Mouse (Mus musculus) hindbrain, postnatal 0 days (tissue): Measurements from ENCODE around the gene Arhgap35. TPM values are rescaled to one million over a fixed set of nuclear protein-coding genes. Genes with fewer than 3 reads are reported as not detected.

Experiments
- ATAC-seq: fragments of 200-750 bp; cut with Nextera tagmentation; 2 replicates; pipeline ENCODE4 v1.8.0; 2017; ENCODE audit warnings: mild to moderate bottlenecking, moderate TSS enrichment, moderate library complexity
- DNase-seq: peaks from one replicate; pipeline ENCODE4 v3.0.0-alpha.2; 2015; ENCODE audit warnings: low spot score
- H3K27ac ChIP-seq: fragments of 300-500 bp; sonication (generic); 2 replicates; pipeline ENCODE4 v1.5.1; 2014; ENCODE audit warnings: mild to moderate bottlenecking
- H3K27me3 ChIP-seq: fragments of 300-500 bp; sonication (generic); 2 replicates; pipeline ENCODE4 v1.6.1; 2014; ENCODE audit warnings: low read length, mixed read lengths; ENCODE audit not compliant: insufficient read depth
- H3K36me3 ChIP-seq: fragments of 300-500 bp; sonication (generic); 2 replicates; pipeline ENCODE4 v1.6.1; 2014; ENCODE audit warnings: low read length, mixed read lengths; ENCODE audit not compliant: insufficient read depth
- H3K4me1 ChIP-seq: fragments of 300-500 bp; sonication (generic); 2 replicates; pipeline ENCODE4 v1.6.1; 2014; ENCODE audit warnings: antibody characterized with exemption, low read length, mixed read lengths; ENCODE audit not compliant: insufficient read depth
- H3K4me2 ChIP-seq: fragments of 300-500 bp; sonication (generic); 2 replicates; pipeline ENCODE4 v1.6.1; 2014; ENCODE audit warnings: low read depth, mild to moderate bottlenecking, low read length, moderate library complexity, mixed read lengths
- H3K4me3 ChIP-seq: fragments of 300-500 bp; sonication (generic); 2 replicates; pipeline ENCODE4 v1.5.1; 2014; ENCODE audit warnings: low read length
- H3K9ac ChIP-seq: fragments of 300-500 bp; sonication (generic); replicated peaks from 2 replicates; pipeline ENCODE4 v1.6.1; 2014; ENCODE audit warnings: mild to moderate bottlenecking, low read length, moderate library complexity, mixed read lengths
- H3K9me3 ChIP-seq: fragments of 300-500 bp; sonication (generic); 2 replicates; pipeline ENCODE4 v1.6.1; 2016; ENCODE audit warnings: low read length, mixed read lengths
- CTCF ChIP-seq: IDR thresholded peaks from 2 replicates; pipeline ENCODE4 v1.5.1; 2016; ENCODE audit warnings: antibody characterized with exemption, control low read depth, low read depth
- WGBS: fragments of 180-500 bp; shearing (Covaris S2); extraction: QIAGEN DNeasy Blood & Tissue Kit; methylation state at CpG from one replicate; pipeline ENCODE4 v1.1.7; 2014; 5-methylcytosine and 5-hydroxymethylcytosine counted together
- polyA plus RNA-seq: library from polyadenylated mRNA; unstranded; fragments of >200 nt; fragmentation: Nextera tagmentation; extraction: Ambion mirVana; gene quantifications from 2 replicates; pipeline ENCODE4 v1.2.1, GENCODE M21; 2015
- total RNA-seq: library from RNA; depleted of rRNA; stranded (reverse); fragments of >200 nt; gene quantifications from 2 replicates; pipeline ENCODE4 v1.2.3, GENCODE M21; 2014

Arhgap35 gene
- total and polyA plus RNA-seq, 2 experiments from 2014 or later = 24.8 to 131 TPM

DNA sequence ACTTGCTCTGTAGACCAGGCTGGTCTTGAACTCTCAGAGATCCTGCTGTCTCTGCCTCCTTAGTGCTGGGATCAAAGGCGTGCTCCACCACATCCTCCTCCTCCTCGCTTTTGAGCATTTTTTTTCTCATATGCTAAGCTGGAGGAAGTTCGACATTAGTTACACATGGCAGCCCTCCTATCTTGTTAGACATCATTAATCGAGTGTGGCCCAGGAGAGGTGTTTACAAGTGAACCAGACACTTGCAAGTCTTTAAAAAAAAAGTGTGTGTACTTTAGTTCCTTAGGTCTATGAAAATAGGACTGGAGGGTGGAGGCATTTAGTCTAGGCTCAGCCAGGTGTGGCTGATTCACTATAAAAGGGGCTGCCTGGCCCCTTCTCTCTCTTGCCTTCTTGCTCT lies 16.2 kb upstream of the Arhgap35 start:
- no peak for TF ChIP-seq CTCF
- H3K9ac ChIP-seq = no peak overlapping the region
- H3K27me3 ChIP-seq = no peaks in the 10 kb centered on the region
- no peaks in the 10 kb centered on the region for H3K9me3 ChIP-seq
- no peak overlapping the region for H3K4me3 ChIP-seq
- H3K36me3 ChIP-seq = no peaks in the 10 kb centered on the region
- H3K27ac ChIP-seq = no peak overlapping the region
- 70% methylated on average over 4 of the region's 4 CpGs for WGBS
- no peak overlapping the region for H3K4me2 ChIP-seq
- H3K4me1 ChIP-seq = no peaks in the 10 kb centered on the region
- ATAC-seq = no peak
- no peak for DNase-seq

- TF ChIP-seq CTCF = peak; percentile 95
- WGBS = 15% methylated on average over 10 of the region's 10 CpGs
- DNase-seq (peak; percentile 83), ATAC-seq (peak; percentile 36)
- Histone ChIP-seq H3K4me1 (no peaks in the 10 kb centered on the region), H3K9ac (no peak overlapping the region), H3K36me3 (no peaks in the 10 kb centered on the region), H3K4me2 (no peak overlapping the region), H3K27ac (no peak overlapping the region), H3K9me3 (no peaks in the 10 kb centered on the region), H3K4me3 (no peak overlapping the region), H3K27me3 (no peaks in the 10 kb centered on the region)
Measured at GRCm38 (mm10) chr7:16629598-16630296, 15.0 kb upstream of the Arhgap35 start.

DNA sequence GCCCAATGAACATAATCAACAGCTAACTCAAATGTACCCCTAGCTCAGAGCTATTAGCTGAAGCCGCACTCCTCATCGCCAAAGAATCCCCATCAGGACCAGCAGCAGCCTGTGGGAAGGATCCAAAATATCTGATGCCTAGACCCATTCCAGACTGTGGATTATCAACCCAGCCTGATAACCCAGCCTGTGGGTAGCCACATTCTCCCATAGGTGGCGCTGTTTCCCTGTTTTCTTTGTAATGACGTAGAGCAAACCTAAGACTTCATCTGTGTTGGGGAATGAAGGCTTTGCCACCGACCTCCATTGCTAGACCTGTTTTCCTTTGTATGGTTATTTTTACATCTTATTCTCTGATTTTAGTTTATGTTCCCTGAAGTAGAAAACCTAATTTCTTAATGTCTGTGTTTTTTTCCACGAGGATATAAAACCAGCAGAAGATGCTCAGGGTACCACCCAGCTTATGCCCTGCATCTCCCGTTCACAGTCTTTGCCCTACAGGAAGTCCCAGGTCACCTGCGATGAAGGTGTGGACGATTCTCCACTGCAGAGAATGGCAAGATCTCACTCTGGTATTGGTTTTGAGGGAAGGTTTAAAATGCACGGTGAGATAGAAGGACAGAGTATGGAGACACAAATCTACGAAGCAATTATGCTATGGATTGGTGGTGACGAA lies 13.4 kb upstream of the Arhgap35 start:
- Histone ChIP-seq H3K4me1 (no peaks in the 10 kb centered on the region), H3K36me3 (no peaks in the 10 kb centered on the region), H3K4me3 (no peak overlapping the region), H3K4me2 (peak overlapping the region; percentile 21; the same call in 1 of the 2 replicates), H3K9me3 (no peaks in the 10 kb centered on the region), H3K9ac (no peak overlapping the region), H3K27ac (no peak overlapping the region), H3K27me3 (no peaks in the 10 kb centered on the region)
- 32% methylated on average over 12 of the region's 12 CpGs for WGBS
- TF ChIP-seq CTCF = peak; percentile 97
- DNase-seq (peak; percentile 95), ATAC-seq (peak; percentile 93)

DNA sequence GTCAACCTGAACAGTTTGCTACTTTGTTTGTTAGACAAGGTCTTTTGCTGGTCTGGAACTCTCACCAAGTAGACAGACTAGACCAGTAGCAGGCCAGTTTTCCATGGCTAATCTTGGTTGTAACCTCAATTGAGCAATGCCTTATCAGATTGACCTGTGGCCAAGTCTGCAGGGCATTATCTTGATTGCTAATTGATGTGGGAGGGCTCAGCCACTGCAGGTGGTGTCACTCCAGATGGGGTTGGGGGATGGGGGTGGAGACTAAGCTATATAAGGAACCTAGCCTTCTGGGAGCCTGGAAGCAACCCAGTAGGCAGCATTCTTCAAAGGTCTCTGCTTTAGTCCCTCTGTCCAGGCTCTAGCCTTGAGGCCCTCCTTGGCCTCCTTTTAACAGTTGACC lies 8.9 kb upstream of the Arhgap35 start:
- DNase-seq (no peak), ATAC-seq (no peak)
- Histone ChIP-seq H3K4me2 (no peak overlapping the region), H3K27ac (no peak overlapping the region), H3K9me3 (no peaks in the 10 kb centered on the region), H3K4me3 (no peak overlapping the region), H3K36me3 (no peaks in the 10 kb centered on the region), H3K4me1 (no peaks in the 10 kb centered on the region), H3K9ac (no peak overlapping the region), H3K27me3 (no peaks in the 10 kb centered on the region)
- no peak for TF ChIP-seq CTCF

DNA sequence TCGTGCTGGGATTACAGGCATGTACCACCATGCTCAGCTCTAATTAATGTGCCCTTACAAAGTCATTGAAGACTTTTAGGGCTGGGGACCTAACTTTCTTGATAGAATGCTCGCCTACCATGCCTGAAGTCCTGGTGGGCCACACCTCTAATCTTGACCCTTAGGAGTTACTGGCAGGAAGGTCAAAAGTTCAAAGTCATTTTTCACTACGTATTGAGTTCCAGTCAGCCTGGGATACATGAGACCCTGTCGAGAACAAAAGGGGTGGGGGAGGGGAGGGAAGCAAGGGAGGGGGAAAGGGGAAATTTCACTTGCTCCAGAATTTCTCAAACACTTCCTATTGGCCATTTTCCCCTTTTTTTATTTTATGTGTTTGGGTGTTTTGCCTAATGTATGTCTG lies 8.3 kb upstream of the Arhgap35 start:
- H3K4me1 ChIP-seq = no peaks in the 10 kb centered on the region
- no peak for TF ChIP-seq CTCF
- WGBS = 60% methylated on average over 4 of the region's 4 CpGs
- no peaks in the 10 kb centered on the region for H3K36me3 ChIP-seq
- no peak overlapping the region for H3K4me2 ChIP-seq
- no peak overlapping the region for H3K9ac ChIP-seq
- H3K9me3 ChIP-seq = no peaks in the 10 kb centered on the region
- DNase-seq (no peak), ATAC-seq (no peak)
- no peak overlapping the region for H3K4me3 ChIP-seq
- H3K27me3 ChIP-seq = no peaks in the 10 kb centered on the region
- H3K27ac ChIP-seq = no peak overlapping the region

GRCm38 (mm10) chr7:16621066-16621622 lies 6.4 kb upstream of the Arhgap35 start:
- DNase-seq = no peak
- WGBS = 69% methylated on average over 8 of the region's 8 CpGs

More at GRCm38 (mm10) chr7:16621066-16621622, 6.4 kb upstream of the Arhgap35 start:
- no peaks in the 10 kb centered on the region for H3K36me3 ChIP-seq
- TF ChIP-seq CTCF = no peak
- no peak overlapping the region for H3K27ac ChIP-seq
- no peak overlapping the region for H3K4me3 ChIP-seq
- no peaks in the 10 kb centered on the region for H3K4me1 ChIP-seq
- no peaks in the 10 kb centered on the region for H3K9me3 ChIP-seq
- no peak overlapping the region for H3K9ac ChIP-seq
- H3K27me3 ChIP-seq = no peaks in the 10 kb centered on the region
- no peak overlapping the region for H3K4me2 ChIP-seq
- ATAC-seq = no peak
